Mouse (Mus musculus) lung, embryonic 14.5 days (tissue): ENCODE measurements at regions not wholly inside any gene's neighbourhood (a gene's known extent, or its start where the extent isn't known, plus 50 kb on each side); places are given as distances from the start of the nearest gene placed in this dataset.

Experiments
- ATAC-seq: fragments of 200-750 bp; cut with Nextera tagmentation; 2 replicates; pipeline ENCODE4 v1.8.0; 2017; ENCODE audit warnings: mild to moderate bottlenecking, moderate TSS enrichment, moderate library complexity; ENCODE audit not compliant: insufficient read depth
- DNase-seq: peaks from one replicate; pipeline ENCODE4 v3.0.0-alpha.2; 2015
- H3K27ac ChIP-seq: fragments of 300-500 bp; sonication (generic); 2 replicates; pipeline ENCODE4 v1.5.1; 2014; ENCODE audit warnings: low read depth, mild to moderate bottlenecking, moderate library complexity
- H3K27me3 ChIP-seq: fragments of 300-500 bp; sonication (generic); 2 replicates; pipeline ENCODE4 v1.6.1; 2014; ENCODE audit warnings: low read length, control low read depth; ENCODE audit not compliant: insufficient read depth
- H3K36me3 ChIP-seq: fragments of 300-500 bp; sonication (generic); 2 replicates; pipeline ENCODE4 v1.6.1; 2014; ENCODE audit warnings: control low read depth; ENCODE audit not compliant: insufficient read depth
- H3K4me1 ChIP-seq: fragments of 300-500 bp; sonication (generic); 2 replicates; pipeline ENCODE4 v1.6.1; 2014; ENCODE audit warnings: antibody characterized with exemption, control low read depth; ENCODE audit not compliant: insufficient read depth
- H3K4me2 ChIP-seq: fragments of 300-500 bp; sonication (generic); 2 replicates; pipeline ENCODE4 v1.6.1; 2014; ENCODE audit warnings: mild to moderate bottlenecking
- H3K4me3 ChIP-seq: fragments of 300-500 bp; sonication (generic); 2 replicates; pipeline ENCODE4 v1.5.1; 2014; ENCODE audit warnings: low read depth, low read length
- H3K9ac ChIP-seq: fragments of 300-500 bp; sonication (generic); 2 replicates; pipeline ENCODE4 v1.6.1; 2014
- H3K9me3 ChIP-seq: fragments of 300-500 bp; sonication (generic); 2 replicates; pipeline ENCODE4 v1.6.1; 2016; ENCODE audit warnings: low read depth, low read length, control low read depth
- CTCF ChIP-seq: IDR thresholded peaks from 2 replicates; pipeline ENCODE4 v1.5.1; 2016; ENCODE audit warnings: antibody characterized with exemption, low read depth
- WGBS: fragments of 180-500 bp; shearing (Covaris S2); extraction: QIAGEN DNeasy Blood & Tissue Kit; methylation state at CpG from one replicate; pipeline ENCODE4 v1.1.7; 2014; 5-methylcytosine and 5-hydroxymethylcytosine counted together

DNA sequence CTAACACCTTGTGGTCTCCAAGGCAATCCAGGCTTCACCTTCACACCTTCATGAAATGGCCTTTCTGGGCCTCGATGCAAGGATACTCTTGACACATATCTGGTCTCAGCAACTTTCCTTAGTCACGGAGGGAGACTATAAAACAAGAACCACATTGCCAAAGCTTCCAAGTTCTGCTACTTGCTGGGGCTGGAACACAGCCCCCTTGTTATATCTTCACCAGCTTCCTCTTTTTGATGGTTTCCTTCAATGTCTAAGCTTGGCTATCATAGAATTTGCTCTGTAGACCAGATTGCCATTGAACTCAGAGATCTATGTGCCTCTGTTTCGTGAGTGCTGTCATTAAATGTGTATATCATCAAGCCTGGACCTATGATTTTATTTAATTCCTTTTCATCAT, 530.7 kb upstream of the Zeb2 start:
- DNase-seq, result no peak
- Histone ChIP-seq H3K27me3 (no peaks in the 10 kb centered on the region), H3K36me3 (no peaks in the 10 kb centered on the region), H3K9me3 (no peaks in the 10 kb centered on the region), H3K9ac (no peak overlapping the region), H3K4me2 (no peak overlapping the region), H3K4me3 (no peak overlapping the region), H3K4me1 (no peaks in the 10 kb centered on the region), H3K27ac (no peak overlapping the region)
- no peak for TF ChIP-seq CTCF
- ATAC-seq, result no peak
- WGBS, result 75% methylated on average over 3 of the region's 3 CpGs

DNA sequence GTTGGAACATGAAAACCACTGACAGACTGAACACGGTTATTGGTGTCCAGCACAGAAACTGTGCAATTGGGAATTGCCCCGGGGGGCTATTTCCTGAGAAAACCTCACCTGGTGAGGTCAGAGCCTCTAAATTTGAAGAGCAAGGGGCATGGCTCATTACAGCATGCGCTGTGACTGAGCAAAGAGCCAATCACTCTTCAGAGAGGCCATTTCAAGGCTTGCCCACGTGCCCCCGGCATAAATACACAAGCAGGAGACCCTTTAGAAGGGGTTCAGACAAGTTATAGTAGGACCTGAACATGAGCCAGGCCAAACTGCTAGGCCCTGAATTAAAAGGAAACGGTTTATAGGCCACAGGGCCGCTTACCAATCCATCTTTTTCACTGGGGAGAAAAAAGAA, 512.9 kb upstream of the Zeb2 start:
- no peaks in the 10 kb centered on the region for H3K4me1 ChIP-seq
- H3K27me3 ChIP-seq, result no peaks in the 10 kb centered on the region
- no peak overlapping the region for H3K27ac ChIP-seq
- H3K4me3 ChIP-seq, result no peak overlapping the region
- 66% methylated on average over 7 of the region's 7 CpGs for WGBS
- ATAC-seq (no peak), DNase-seq (no peak)
- no peak overlapping the region for H3K9ac ChIP-seq
- no peak for TF ChIP-seq CTCF
- H3K36me3 ChIP-seq, result no peaks in the 10 kb centered on the region
- H3K4me2 ChIP-seq, result no peak overlapping the region
- no peaks in the 10 kb centered on the region for H3K9me3 ChIP-seq

DNA sequence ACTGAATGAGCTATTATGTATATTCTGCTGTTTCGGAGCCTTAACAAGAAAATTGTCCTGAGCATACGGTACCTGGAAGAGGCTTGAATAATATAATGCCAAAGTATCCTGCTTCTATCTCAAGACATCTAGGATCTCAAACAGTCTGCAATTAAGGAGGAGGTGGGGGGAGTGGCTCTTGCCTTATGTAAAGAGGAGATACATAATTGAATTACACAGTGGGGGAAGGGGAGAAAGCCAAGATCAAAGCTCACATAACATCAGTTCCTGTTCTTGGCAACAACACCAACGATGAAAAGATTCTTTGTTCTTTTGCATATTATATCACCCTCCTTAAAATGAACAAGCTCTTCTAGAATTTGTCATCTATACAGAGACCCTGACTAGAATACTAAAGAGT, 512.4 kb upstream of the Zeb2 start:
- Histone ChIP-seq H3K27ac (no peak overlapping the region), H3K4me3 (no peak overlapping the region), H3K4me1 (no peaks in the 10 kb centered on the region), H3K36me3 (no peaks in the 10 kb centered on the region), H3K4me2 (no peak overlapping the region), H3K9ac (no peak overlapping the region), H3K27me3 (no peaks in the 10 kb centered on the region), H3K9me3 (no peaks in the 10 kb centered on the region)
- WGBS, result 59% methylated on average over 3 of the region's 3 CpGs
- DNase-seq, result peak; percentile 28
- no peak for TF ChIP-seq CTCF
- no peak for ATAC-seq

DNA sequence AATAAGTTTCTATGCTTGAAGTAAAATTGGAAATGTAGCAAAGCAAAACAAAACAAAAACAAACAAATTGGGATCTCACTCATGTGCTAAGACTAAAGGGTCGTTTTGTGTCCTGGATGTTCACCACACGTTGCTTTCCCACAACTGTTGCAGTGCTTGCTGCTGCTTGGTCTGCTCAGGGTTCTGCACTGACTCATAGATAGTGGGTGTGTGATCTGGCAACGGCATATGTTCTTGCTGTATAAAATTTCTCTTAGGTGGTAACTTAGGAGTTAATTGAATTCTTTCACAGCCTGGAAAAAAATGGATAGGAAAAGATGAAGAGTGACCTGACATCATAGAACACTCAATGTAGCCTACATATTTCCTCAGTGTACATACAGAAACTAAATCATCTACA, 505.9 kb upstream of the Zeb2 start:
- ATAC-seq (no peak), DNase-seq (no peak)
- Histone ChIP-seq H3K27me3 (no peaks in the 10 kb centered on the region), H3K27ac (no peak overlapping the region), H3K36me3 (no peaks in the 10 kb centered on the region), H3K9ac (no peak overlapping the region), H3K4me2 (no peak overlapping the region), H3K4me3 (no peak overlapping the region), H3K9me3 (no peaks in the 10 kb centered on the region), H3K4me1 (no peaks in the 10 kb centered on the region)
- 67% methylated on average over 3 of the region's 3 CpGs for WGBS
- no peak for TF ChIP-seq CTCF

DNA sequence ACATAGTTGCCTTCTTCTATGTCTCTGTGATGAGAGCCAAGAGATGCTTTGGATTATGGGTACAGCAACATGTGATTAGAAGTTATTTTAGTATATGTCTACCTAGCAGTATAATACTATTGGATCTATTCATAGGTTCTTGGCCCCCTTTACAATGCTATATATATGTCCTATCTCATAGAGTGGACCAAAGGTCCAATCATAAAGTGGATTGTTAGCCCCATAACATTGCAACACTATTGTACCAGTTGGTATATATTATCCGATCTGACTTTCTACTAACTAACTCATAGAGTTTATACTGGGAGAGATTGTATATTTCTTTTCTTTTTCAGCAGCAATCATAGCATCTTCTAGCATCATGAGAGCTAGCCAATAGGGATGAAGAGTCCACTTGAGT, 491.7 kb upstream of the Zeb2 start:
- Histone ChIP-seq H3K4me1 (no peaks in the 10 kb centered on the region), H3K4me2 (no peak overlapping the region), H3K36me3 (no peaks in the 10 kb centered on the region), H3K27me3 (no peaks in the 10 kb centered on the region), H3K9ac (no peak overlapping the region), H3K9me3 (no peaks in the 10 kb centered on the region), H3K27ac (no peak overlapping the region), H3K4me3 (no peak overlapping the region)
- DNase-seq, result no peak
- ATAC-seq, result no peak
- no peak for TF ChIP-seq CTCF
- WGBS, result 90% methylated on average over 1 of the region's 1 CpGs

DNA sequence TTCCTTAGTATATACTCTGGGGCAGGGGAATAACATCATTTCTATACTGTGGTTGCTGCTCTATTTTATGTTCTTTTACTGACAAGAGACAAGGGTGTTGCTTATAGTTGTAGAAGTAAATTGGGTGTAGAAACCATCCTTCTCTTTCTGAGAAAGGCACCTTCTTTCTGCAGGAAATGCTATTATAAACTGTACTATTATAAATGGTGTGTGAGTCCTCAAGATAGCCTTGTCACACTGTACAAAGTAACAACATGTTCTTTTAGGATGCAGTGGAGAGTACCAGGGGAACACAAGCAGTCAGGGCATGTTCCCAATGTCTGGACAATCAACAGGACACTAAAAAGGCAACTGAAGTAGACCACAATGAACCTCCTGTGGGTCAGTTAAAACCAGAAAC, 490.2 kb upstream of the Zeb2 start:
- Histone ChIP-seq H3K36me3 (no peaks in the 10 kb centered on the region), H3K4me1 (no peaks in the 10 kb centered on the region), H3K4me3 (no peak overlapping the region), H3K9ac (no peak overlapping the region), H3K9me3 (no peaks in the 10 kb centered on the region), H3K27me3 (no peaks in the 10 kb centered on the region), H3K27ac (no peak overlapping the region), H3K4me2 (no peak overlapping the region)
- peak; percentile 53 for DNase-seq
- ATAC-seq, result peak; percentile 75; the same call in 1 of the 2 replicates
- TF ChIP-seq CTCF, result no peak

DNA sequence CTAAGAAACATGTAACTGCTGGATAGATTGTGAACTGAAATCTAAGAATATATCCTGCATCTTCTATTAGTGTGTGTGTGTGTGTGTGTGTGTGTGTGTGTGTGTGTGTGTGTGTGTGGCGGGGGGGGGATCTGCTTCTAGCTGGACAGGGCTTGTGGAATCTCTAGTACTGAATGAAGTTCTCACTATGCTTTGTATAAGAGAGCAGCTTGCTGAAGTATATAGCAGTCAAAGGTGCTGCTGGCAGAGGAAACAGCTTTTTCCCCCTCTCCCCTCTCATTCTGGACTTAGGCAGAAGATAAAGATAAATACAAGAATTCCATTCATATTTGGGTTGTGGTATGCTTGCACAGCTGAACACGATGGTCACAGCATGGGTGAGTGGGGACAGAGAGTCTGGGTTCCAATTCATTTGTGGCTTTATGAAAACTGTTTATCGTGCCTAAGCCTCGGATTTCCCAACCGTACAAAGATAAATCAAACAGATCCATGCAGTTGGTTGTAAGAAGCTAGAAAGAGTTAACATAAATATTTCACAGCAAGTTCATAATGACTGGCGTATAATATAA, 484.2 kb upstream of the Zeb2 start:
- no peaks in the 10 kb centered on the region for H3K9me3 ChIP-seq
- peak; percentile 75; the same call in 1 of the 2 replicates for ATAC-seq
- H3K27me3 ChIP-seq, result no peaks in the 10 kb centered on the region
- H3K36me3 ChIP-seq, result no peaks in the 10 kb centered on the region
- H3K4me3 ChIP-seq, result no peak overlapping the region
- DNase-seq, result peak; percentile 62
- H3K4me2 ChIP-seq, result no peak overlapping the region
- WGBS, result 17% methylated on average over 6 of the region's 6 CpGs
- peaks cover 7% of the 10 kb centered on the region; the same call in 1 of the 2 replicates for H3K4me1 ChIP-seq
- TF ChIP-seq CTCF, result no peak
- no peak overlapping the region for H3K9ac ChIP-seq
- peak overlapping the region; percentile 31 for H3K27ac ChIP-seq

DNA sequence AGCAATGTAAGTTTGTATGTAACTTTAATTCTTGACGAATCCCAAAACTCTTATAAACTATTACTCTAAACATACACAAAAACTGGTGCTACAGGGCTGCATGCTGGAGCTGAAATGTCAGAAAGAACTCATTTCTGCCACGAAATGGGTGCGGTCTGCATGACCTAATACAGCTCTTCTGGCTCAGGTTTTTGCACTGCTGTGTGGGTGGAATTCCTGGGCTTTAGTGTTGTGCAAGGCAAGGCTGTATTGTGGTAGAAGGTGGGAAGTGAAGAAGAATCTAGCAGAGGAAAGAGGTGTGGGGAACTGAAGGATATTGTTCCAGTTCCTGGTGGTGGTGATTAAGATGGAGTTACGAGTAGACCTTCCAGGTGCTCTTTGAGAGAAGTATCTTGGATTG, 476.6 kb upstream of the Zeb2 start:
- no peak overlapping the region for H3K9ac ChIP-seq
- WGBS, result 85% methylated on average over 4 of the region's 4 CpGs
- TF ChIP-seq CTCF, result no peak
- H3K36me3 ChIP-seq, result no peaks in the 10 kb centered on the region
- no peak overlapping the region for H3K4me3 ChIP-seq
- H3K4me1 ChIP-seq, result no peaks in the 10 kb centered on the region
- DNase-seq (no peak), ATAC-seq (no peak)
- no peaks in the 10 kb centered on the region for H3K27me3 ChIP-seq
- no peaks in the 10 kb centered on the region for H3K9me3 ChIP-seq
- H3K4me2 ChIP-seq, result no peak overlapping the region
- no peak overlapping the region for H3K27ac ChIP-seq
